Mouse (Mus musculus): Measurements from ENCODE around the gene Zbtb7a.

Zbtb7a gene

DNA sequence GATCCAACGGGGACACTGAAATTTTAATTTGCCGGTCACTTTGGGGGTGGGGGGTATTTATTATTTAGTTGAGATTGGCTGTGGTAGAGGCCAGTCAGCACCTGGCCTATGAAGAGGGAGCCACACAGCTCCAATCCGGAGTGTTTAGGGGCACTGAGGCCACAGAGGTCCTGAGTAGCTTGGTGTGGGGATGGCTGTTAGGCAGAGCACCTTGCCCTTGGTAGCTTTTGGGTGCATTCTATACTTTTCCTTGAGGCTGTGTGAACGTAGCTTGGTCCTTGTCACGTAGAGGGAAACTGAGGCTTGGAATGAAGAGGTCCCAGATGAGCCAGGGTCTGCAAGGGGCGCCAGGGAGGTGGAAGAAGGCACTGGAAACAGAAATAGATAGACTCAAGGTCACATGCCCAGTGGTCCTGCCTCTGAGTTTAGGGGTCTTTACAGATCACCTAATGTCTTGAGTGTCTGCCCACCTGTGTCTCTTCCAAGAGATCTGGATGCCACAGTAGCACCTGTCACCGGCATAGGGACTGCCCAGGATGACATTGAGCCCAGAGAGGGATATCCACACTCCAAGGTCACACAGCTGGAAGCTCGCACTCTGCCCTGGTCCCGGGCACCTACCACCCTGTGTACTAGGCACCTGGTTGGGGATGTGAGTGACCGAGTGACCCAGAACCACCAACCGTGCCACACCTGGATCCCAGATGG, 4.0 kb downstream of the Zbtb7a start:
- DNase-seq (ENCODE audit: low spot score in 2 of 2): no peak

DNA sequence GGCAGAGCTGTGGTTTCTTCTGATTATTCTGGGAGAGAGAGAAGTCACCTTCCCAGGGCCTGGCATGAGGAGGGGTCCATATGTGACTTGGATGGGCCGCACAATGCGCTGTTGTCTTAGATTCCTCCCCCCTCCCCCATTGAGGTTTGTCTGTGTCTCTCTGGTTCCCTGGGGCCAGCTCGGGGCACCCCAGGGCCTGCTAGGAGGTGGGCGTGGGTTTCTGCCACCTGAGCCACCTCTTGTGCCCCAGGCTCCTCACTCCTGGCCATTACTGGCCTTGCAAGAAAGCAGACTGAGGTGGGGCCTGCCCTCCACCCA, 4.5 kb downstream of the Zbtb7a start:
- no peak for DNase-seq (ENCODE audit: low spot score in 2 of 2)

DNA sequence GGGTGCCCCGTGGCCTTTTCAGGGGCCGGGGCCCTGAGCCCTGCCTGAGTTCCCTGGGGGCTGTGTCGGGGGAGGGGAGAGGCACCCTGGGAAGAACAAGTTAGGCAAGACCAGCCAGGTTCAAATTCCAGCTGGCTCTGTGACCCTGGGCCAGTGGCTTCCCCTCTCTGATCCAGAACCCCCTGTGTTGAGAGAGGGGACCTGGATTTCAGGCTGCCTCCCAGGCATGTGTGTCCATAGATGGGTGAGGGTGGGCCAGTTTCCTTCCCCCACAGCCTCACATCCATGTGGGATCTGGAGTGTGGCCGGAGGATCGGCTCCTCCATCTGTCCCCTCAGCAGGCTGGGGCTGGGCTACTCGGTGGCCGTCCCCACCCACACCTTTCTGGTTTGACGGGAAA, 5.0 kb downstream of the Zbtb7a start:
- DNase-seq (ENCODE audit: low spot score in 2 of 2): no peak

DNA sequence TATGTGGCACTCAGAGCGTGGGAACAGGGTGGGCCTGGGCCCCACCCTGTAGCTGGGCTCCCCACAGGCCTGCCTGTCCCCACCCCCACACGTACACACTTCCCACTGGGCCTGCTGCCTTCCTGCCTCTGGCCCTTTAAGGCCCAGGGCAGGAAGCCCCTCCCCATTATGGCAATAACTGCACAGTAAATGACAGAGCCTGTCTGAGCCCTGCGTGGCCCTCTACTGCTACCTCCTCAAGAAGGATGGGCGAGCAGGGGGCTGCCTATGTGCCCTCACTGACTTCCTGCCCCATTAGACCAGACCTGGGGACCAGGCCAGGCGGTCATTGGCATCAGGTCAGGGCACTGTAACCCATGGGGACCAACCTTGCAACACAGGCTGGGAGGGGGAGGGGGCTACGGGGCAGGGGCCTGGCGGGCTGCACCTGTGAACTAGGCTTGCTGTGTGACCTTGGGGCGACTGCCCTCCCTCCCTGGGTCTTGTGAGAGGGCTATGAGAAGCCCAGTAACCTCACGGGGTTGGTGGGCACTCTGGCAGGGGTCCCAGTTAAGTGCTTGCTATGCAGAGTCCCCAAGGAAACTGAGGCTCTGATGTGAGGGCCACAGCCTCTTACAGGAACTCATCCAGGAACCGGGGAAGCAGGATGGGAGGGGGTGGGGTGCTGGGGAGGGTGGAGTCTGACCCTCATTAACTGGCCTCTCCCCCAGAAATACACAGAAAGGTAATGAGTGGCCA, 5.9 kb downstream of the Zbtb7a start:
- DNase-seq (ENCODE audit: low spot score in 2 of 2): no peak

DNA sequence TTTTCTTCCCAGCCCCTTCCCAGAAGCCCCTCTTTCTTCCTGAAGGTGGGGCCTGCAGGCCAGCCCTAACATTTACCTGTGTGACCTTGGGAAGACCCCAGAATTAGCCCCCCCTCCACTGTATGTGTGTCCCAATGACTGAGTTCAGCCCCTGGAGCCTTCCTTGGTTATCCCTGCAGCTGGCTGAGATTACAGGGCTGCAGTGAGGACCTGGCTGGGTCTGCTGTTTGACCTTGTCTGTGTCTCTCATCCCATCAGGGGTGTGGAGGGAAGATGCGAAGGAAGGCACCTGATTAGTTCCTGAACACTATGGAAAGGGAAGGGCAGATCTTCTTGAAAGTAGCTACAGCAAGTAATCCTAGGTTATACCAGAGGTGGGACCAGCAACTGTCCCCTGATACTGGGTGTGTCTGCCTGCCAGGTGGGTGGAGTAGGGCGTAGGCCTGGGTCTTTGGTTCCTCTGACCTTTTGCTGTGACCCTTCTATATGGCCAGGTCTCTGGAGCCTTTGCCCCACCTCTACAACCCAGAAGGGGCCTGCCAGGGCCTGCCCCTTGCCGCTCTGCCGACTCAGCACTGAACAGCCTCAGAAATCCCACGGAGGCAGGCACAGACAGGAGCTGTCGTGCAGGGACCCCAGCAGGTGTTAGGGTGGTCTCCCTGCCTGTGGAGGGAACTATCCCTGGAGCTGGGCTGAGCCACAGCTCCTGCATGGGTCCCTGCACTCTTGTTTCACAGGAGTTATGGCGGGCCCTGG, 6.6 kb downstream of the Zbtb7a start:
- no peak for DNase-seq (ENCODE audit: low spot score in 2 of 2)

DNA sequence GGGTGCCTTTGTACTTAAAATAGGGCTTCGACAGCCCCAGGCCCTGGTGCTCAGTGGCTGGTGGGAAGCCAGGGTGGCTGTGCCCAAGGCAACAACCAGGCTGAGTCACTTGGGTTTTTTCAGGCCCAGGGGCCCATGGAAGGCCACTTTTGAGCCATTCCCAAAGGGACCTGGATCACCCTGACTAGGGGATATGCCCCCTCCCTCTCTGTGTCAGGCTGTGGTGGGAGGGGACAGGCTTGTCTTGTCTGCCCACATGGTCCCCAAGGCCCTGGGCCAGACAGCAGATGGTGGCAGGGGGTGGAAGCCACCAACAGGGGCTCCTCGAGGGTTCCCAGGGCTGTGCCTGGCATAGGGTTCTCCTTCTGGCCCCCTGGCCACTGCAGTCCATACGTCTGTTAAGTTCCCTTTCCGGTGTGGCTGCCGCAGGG, 7.5 kb downstream of the Zbtb7a start:
- DNase-seq (ENCODE audit: low spot score in 2 of 2): no peak

DNA sequence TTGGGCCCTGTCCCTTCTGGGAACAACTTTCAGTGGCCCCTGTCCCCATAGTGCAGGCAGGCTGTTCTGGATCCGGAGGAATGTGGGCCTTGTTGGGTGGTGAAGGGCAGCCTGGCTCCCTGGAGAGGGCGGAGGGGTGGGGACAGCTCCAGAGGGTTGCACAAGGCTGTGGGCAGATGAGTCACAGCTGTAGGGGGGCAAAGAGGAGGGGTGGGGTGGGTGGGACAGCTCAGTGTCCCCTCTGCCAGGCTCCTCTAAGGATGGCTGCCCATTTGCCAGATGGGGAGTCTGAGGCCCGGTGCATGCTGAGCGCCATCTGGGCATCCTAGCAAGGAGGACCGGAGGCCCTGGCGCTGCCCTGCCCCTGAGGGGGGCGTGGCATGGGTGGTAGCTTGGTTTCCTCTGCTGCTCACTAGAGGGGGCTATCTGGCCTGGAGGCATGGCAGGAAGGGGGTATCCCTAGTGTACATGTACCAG, 8.2 kb downstream of the Zbtb7a start:
- no peak for DNase-seq (ENCODE audit: low spot score in 2 of 2)

DNA sequence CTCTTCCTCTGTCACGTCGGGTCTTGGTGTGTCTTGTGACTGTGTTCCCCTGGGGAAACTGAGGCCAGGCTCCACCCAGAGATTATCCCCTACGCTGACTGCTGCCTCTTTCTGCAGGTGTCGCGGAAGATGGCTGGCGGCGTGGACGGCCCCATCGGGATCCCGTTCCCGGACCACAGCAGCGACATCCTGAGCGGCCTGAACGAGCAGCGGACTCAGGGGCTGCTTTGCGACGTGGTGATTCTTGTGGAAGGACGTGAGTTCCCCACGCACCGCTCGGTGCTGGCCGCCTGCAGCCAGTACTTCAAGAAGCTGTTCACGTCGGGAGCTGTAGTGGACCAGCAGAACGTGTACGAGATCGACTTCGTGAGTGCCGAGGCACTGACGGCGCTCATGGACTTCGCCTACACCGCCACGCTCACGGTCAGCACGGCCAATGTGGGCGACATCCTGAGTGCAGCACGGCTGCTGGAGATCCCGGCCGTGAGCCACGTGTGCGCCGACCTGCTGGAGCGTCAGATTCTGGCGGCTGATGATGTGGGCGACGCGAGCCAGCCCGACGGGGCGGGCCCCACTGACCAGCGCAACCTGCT, 8.9 kb downstream of the Zbtb7a start:
- DNase-seq (ENCODE audit: low spot score in 2 of 2): no peak

DNA sequence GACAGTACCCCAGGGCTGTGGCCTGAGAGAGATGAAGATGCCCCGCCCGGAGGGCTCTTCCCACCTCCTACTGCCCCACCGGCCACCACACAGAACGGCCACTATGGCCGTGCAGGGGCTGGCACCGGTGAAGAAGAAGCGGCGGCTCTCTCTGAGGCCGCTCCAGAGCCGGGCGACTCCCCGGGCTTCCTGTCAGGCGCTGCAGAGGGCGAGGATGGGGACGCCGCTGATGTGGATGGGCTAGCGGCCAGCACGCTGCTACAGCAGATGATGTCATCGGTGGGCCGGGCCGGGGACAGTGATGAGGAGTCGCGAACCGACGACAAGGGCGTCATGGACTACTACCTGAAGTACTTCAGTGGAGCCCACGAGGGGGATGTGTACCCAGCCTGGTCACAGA, 9.6 kb downstream of the Zbtb7a start:
- DNase-seq (ENCODE audit: low spot score in 2 of 2): no peak

DNA sequence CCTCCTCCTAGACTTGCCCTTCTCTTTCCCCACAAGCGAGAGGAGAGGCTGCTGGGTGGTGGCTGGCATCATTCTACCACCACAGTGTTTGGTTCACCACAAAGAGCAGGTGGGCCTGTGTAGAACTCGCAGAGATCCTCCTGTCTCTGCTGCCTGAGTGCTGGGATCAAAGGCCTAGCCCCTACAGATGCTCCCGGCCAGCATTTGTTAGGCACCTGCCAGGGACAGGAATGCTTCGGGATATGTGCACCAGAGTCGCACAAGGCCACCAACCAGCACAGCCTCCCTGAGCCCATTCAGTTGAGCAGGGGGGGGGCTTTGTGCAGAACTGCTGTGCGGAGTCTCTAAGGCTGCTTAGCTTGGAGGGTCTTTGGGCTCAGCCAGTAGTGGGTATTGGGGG, 10.3 kb downstream of the Zbtb7a start:
- no peak for DNase-seq (ENCODE audit: low spot score in 2 of 2)

DNA sequence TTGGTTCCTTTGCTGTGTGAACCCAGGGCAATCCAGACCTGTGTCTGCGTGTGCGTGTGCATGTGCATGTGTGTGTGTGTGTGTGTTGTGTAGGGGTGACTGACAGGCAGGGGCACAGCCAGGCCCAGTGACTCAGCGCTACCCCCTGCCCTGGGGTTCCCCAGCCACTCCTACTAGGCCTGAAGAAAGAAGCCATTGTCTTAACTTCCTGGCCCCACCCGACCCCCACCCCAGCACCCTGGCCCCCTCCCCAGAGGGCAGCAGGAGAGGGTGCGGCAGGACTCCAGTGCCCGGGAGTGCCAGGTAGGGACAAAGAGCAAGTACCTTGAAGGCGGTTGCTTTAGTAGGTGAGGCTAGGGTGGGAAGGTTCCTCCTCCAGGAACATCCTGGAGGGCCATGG, 10.8 kb downstream of the Zbtb7a start:
- no peak for DNase-seq (ENCODE audit: low spot score in 2 of 2)

DNA sequence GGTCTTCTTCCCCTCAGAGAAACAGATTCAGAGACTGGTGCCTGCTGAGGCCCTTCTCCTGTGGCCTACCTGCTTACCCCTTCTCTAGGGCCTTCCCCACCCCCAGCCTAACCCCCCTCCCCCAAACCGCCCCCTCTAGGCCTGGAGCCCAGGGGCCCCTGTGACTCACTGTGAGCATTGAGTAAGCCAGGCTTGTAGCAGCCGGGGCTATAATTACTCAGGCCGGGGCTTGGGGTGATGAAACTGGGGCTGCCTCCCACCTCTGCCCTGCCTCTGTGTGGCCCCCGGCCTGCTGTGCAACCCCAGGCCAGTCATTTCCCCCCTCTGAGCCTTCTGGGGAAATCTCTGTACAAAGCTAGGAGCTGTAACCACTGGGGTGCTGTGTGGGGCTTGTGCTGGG, 11.3 kb downstream of the Zbtb7a start:
- DNase-seq (ENCODE audit: low spot score in 2 of 2): no peak

DNA sequence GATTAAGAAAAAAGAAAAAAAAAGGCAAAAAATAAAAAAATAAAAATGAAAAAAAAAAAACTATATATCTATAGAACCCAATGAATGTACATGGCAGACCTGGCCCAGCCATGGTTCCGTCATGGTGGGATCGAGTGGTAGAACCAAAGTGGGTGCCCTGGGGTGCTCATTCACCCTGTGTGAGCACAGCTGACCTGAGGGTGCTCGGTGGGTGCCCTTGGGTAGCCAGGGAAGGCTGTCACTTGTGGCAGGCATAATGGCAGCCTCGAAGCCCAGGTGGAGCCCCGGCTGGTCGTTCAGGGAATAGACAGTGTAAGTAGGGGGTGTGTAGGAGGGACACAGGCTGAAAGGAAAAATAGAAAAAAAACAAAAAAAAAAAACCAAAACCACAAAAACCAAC, 16.2 kb downstream of the Zbtb7a start:
- DNase-seq (ENCODE audit: low spot score in 2 of 2): no peak

DNA sequence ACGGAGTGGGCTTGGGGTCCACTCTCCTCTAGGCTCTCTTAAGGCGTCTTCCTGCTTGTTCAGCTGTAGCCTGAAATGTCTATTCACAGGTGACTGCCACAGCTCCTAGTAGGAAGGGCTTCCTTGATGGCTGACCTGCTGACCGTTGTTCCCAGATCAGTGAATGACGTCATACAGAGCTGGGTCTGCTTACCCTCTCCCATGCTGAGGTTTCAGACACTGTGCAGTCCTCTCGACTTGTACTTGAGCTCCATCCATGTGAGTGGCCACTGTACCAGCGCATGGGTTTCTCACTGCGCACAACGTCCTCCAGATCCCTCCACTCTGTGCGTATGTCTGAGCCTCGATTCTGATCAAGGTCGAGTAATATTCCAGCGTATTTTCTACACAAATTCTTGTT, 17.6 kb downstream of the Zbtb7a start:
- DNase-seq (ENCODE audit: low spot score in 2 of 2): no peak

DNA sequence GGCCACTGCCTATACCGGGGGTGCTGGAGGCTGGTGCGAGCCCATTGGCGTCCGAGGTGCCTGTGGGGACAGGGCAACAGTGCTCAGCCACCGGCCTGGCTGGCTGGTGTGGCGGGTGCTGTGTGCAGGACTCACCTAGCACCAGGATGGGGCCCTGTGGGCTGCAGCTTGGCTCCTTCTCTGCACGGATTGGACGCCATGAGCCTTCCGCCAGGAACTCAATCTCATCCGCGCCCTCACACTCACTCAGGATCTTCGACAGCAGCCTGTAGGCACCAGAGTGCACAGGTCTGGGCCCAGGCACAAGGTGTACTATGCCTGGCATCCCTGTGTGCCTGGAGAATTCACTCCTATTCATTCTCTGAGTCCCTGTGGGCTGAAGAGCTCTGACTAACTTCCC, 19.3 kb downstream of the Zbtb7a start:
- no peak for DNase-seq (ENCODE audit: low spot score in 2 of 2)

DNA sequence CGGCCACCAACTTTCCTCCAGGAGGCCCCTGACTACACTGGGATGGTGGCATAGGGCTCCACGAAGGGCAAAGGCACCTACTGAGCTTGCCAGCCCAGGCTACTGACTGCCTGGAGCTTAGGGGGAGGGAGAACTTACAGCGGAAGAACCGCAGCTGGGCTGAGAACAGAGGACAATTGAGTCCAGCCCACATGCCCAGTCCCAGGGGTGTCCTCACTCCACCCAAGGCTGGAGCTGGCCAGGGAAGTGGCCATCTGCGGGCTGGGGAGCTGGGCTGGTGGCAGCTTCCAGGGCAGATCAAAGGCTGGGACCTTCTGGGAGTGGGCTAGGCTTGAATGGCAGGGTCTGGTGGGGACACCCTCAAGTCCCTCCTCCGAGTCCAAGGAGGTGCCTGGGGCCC, 19.7 kb downstream of the Zbtb7a start:
- no peak for DNase-seq (ENCODE audit: low spot score in 2 of 2)

DNA sequence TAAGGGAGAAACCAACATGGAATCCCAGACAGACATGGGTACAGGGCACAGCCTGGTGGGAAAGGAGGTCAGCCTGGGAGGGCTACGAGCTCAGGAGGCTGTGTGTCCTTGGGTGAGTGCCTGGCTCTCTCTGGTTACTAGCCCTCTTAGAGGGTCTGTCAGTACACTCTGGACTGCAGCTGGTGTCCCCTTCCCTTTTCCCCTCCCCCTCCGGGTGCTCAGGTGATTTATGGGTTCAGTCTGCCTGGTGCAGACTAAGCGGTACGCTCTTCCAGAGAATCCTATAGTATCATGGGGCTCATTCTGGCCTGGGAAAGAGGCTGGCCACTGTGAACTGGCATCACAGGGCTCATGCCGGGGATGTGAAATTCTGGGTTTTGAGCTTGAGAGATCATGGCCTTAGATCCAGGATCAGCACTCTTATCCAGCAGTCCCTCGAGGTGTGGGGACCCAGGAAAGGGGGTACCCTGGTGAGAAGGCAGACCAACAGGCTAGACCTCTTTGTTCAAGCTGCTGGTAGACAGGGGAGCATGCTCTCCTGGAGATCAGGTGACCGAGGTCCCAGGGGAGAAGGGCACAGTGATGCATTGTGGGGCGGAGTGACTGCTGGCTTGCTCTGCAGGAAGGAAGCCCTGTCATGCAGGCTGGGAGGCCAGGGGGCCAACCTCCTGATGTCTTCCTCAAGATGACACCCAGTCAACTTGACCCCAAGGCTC, 26.7 kb downstream of the Zbtb7a start:
- peak; percentile 78 to 86 for DNase-seq (ENCODE audit: low spot score in 2 of 2)

DNA sequence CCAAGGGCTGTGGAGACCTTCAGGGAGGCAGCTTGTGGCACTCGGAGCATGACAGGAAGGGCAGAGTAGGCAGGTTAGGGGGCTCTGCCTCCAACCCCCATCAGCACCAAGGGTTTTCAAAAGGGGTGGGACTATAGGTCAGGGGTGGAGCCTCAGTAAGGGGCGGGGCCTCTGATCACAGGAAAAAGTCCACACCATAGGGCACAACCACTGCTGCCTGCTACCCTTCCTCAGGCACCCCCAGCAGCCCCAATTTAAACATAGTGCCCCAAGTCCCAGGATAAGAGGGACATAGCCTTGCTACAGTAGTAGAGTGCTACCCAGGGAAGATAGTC, 27.3 kb downstream of the Zbtb7a start:
- peak in 1 of 2 experiments; percentile 59 for DNase-seq (ENCODE audit: low spot score in 2 of 2)

DNA sequence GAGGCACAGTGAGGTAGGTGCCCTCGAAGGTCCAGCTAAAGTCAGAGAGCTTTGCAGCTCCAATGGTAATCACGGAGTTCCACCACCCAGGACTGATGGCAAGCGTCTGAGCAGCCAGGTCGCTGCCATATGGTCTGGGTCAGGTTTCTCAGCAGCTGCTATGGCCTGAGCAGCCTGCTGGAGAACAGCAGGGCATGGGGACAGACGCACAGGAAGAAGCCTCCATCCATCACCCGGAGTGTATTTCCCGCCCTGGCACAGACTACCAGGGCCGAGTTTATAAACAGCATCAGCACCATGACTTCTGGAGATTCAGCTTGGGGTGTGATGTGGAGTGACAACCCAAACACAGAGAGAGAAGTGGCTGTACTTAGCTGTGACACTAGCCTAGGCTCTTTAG, 30.1 kb downstream of the Zbtb7a start:
- DNase-seq (ENCODE audit: low spot score in 2 of 2): no peak

DNA sequence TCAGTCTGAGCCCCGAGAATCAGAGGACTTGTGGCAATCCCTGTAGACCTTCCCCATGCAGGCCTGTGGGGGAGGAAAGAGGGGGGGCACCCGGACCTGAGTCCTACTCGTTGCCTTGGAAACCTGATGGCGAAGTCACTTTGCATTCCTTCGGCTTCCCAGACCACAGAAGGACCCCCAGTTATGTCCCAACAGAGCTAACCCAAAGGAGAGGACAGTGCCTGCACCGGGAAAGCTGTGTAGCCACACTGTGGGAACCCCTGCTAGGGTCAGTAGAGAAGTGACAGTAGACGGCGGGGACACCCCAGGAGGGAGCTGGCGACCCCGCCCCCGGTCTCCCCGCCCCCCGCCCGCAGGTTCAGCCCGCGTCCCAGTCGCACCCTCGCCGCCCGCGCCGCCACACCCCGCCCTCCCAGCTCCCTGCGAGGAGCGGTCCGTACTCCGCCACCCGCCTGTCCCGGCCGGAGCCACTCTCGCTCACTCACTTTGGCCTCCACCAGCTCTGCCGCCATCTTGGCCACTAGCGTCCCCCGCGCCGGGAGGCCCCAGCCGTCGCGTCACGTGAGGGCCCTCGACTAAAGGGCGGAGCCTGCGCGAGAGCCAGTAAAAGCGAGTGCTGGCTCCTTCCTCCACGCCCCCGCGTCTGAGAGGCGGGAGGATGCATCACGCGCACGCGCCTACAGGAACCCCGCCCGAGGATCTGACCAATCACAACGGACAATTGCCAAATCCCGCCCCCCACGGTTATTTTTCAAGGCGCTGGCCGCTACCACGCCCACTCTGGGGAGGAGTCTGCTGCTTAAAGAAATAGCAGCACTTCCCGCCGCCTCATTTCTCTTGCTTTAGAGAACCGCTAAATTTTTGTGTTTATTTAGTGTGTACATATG, 32.4 kb downstream of the Zbtb7a start, which contains the start of gene Pias4:
TSS of gene Pias4 (minus strand) at position 724 of the 887 bp plus-strand sequence.
- DNase-seq (ENCODE audit: low spot score in 2 of 2): peak; percentile 100

DNA sequence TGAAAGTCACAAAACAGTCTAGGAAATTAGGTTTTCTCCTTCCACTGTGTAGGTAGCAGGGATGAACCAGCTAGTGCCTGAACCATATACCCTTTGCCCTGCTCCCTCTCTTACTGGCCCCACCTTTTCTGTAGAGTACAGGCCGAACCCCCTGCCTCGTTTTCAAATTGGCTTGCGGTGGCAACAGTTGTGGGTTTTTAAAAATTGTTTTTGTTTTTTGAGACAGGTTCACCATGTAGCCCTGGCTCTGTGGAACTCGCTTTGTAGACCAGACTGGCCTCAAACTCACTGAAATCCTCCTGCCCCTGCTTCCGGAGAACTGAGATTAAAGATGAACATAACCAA, 33.0 kb downstream of the Zbtb7a start:
- DNase-seq (ENCODE audit: low spot score in 2 of 2): no peak

All from spleen, postnatal 4 days (tissue).